Mouse (Mus musculus): ENCODE results near the gene Trpc7. TPM values are rescaled to one million over a fixed set of nuclear protein-coding genes. Genes with fewer than 3 reads are reported as not detected.

The Trpc7 gene
- polyA plus RNA-seq, 1 experiment from 2014 or later: 0.24 TPM

- H3K4me1 ChIP-seq: no peaks in the 10 kb centered on the region
- H3K27ac ChIP-seq: no peak overlapping the region
- no peaks in the 10 kb centered on the region for H3K27me3 ChIP-seq (replicated peaks)
- H3K4me3 ChIP-seq: no peak overlapping the region
- no peak overlapping the region for H3K4me2 ChIP-seq (replicated peaks)
- H3K9ac ChIP-seq: no peak overlapping the region
- H3K36me3 ChIP-seq: no peaks in the 10 kb centered on the region
- ATAC-seq (ENCODE audit: low FRiP score, low read depth): no peak
- 62% methylated on average over 6 of the region's 6 CpGs for WGBS
- no peaks in the 10 kb centered on the region for H3K9me3 ChIP-seq
Measured at GRCm38 (mm10) chr13:56862011-56862410, 33.8 kb downstream of the Trpc7 start.

GRCm38 (mm10) chr13:56854506-56854905, 41.3 kb downstream of the Trpc7 start:
- H3K27me3 ChIP-seq (replicated peaks): no peaks in the 10 kb centered on the region
- ATAC-seq (ENCODE audit: low FRiP score, low read depth): no peak
- H3K4me3 ChIP-seq: no peak overlapping the region
- H3K9ac ChIP-seq: no peak overlapping the region
- no peaks in the 10 kb centered on the region for H3K9me3 ChIP-seq
- no peak overlapping the region for H3K27ac ChIP-seq
- H3K36me3 ChIP-seq: no peaks in the 10 kb centered on the region
- H3K4me1 ChIP-seq: no peaks in the 10 kb centered on the region; the same call in 1 of the 2 replicates
- H3K4me2 ChIP-seq (replicated peaks): no peak overlapping the region
- 81% methylated on average over 8 of the region's 8 CpGs for WGBS

GRCm38 (mm10) chr13:56853436-56853835, 42.4 kb downstream of the Trpc7 start:
- Histone ChIP-seq H3K9me3 (no peaks in the 10 kb centered on the region), H3K27ac (no peak overlapping the region), H3K27me3 (replicated peaks) (no peaks in the 10 kb centered on the region), H3K4me3 (no peak overlapping the region), H3K4me1 (no peaks in the 10 kb centered on the region; the same call in 1 of the 2 replicates), H3K4me2 (replicated peaks) (no peak overlapping the region), H3K9ac (no peak overlapping the region), H3K36me3 (no peaks in the 10 kb centered on the region)
- WGBS: 46% methylated on average over 5 of the region's 5 CpGs
- no peak for ATAC-seq (ENCODE audit: low FRiP score, low read depth)

DNA sequence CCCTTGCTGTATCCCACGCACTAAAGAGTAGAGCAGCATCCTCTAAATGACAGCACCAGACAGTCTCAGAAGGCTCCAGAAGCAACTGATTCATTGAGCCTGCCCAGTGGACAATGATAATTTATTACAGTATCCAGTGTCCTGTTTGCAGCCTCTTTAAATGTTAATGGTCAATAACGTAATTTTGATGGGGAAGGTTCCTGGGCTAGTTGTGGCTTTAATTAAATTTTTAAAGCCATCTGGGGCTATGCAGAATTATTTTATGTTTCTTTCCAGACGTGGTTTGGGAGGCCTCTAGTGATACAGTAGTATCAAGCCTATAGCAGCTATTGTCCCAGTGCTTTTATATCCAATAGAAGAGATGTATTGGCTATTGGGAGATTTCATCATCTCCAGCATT, 49.9 kb downstream of the Trpc7 start:
- Histone ChIP-seq H3K4me2 (replicated peaks) (no peak overlapping the region), H3K9ac (no peak overlapping the region), H3K4me1 (no peaks in the 10 kb centered on the region), H3K9me3 (no peaks in the 10 kb centered on the region), H3K36me3 (no peaks in the 10 kb centered on the region), H3K4me3 (no peak overlapping the region), H3K27ac (no peak overlapping the region), H3K27me3 (replicated peaks) (no peaks in the 10 kb centered on the region)
- WGBS: 77% methylated on average over 3 of the region's 3 CpGs
- no peak for ATAC-seq (ENCODE audit: low FRiP score, low read depth)

DNA sequence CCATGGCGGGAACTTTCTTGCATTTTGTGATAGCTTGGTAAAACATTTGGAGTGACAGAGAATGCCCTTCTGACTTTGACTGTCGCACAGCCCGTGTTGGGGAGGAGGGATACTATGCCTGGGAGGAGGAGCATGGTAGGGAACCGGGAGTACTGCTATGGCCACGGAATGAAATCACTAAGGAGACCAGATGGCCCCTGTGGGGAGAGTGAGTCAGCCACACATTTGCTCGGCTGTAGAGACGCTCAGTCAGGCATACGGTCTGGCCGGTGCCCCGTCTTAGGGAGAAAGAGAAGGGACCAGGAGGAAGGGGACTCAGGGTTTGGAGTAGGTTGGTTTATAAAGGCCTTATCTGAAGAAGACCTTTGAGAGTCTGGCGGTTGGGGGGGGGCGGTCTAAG, 80.3 kb downstream of the Trpc7 start:
- H3K27ac ChIP-seq: no peak overlapping the region
- ATAC-seq (ENCODE audit: low FRiP score, low read depth): no peak
- H3K27me3 ChIP-seq (replicated peaks): no peaks in the 10 kb centered on the region
- no peaks in the 10 kb centered on the region for H3K9me3 ChIP-seq
- no peaks in the 10 kb centered on the region for H3K36me3 ChIP-seq
- H3K9ac ChIP-seq: no peak overlapping the region
- H3K4me2 ChIP-seq (replicated peaks): no peak overlapping the region
- no peak overlapping the region for H3K4me3 ChIP-seq
- H3K4me1 ChIP-seq: no peaks in the 10 kb centered on the region
- WGBS: 87% methylated on average over 12 of the region's 12 CpGs

DNA sequence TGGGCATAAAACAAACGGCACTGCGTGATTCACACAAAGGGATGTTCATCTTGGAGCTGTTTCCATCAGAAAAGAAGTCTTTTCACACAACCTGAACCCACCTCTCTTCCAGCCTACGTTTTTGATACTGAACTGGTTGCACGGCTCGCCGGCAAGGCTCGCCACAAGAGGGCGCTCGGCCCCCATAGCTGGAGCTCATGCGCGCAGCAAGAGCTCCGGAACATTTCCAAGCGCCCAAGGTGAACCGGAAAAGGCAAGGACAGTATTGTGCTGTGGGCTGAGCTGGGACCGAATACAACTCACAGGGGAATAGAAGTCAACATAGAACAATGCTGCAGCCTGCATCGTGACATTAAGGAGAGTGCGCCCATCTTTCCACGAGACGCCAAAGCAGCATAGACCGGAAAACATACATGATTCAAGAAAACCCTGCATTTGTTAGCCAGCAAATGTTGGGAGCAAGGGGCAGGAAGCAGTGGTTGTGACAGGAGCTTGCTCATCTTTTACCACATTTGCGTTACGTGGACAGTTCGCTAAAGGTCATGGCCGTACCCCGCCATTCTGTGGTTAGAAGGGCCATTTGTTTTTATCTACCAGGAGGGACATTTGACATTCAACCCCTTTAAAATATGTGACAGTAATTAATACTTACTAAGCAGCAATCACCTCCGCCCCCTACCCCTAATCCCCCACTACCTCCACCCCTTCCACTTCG, 88.9 kb downstream of the Trpc7 start:
- 10% methylated on average over 27 of the region's 27 CpGs for WGBS

GRCm38 (mm10) chr13:56805131-56805530, 90.7 kb downstream of the Trpc7 start:
- no peak overlapping the region for H3K9ac ChIP-seq

More for the DNA sequence above, 88.9 kb downstream of the Trpc7 start:
- Histone ChIP-seq H3K4me2 (replicated peaks) (peak overlapping the region; percentile 58), H3K9me3 (no peaks in the 10 kb centered on the region), H3K4me3 (peak overlapping the region; percentile 7; the same call in 1 of the 2 replicates), H3K36me3 (no peaks in the 10 kb centered on the region), H3K9ac (no peak overlapping the region), H3K27ac (no peak overlapping the region), H3K4me1 (no peaks in the 10 kb centered on the region), H3K27me3 (replicated peaks) (no peaks in the 10 kb centered on the region)
- ATAC-seq (ENCODE audit: low FRiP score, low read depth): peak; percentile 78

DNA sequence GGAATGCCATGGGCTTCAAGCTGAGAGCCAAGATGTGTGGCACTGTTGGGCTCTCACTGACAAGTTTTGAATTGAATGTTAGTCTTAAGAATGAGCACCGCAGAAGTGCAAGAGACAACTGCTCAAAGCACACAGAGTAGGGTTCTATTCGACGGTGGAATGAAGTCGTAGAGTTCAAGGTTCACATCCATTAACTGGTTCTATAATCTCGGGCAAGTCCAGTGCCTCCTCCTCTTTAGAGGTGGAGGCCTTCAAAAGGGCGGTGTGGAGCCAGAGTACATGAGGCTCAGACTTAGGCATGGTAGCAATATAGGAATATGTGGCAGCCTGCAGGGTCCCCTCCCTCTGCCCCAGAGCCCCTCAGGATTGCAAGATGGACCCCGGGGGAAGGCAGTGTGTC, 98.3 kb downstream of the Trpc7 start:
- H3K4me3 ChIP-seq: no peak overlapping the region
- H3K27ac ChIP-seq: no peak overlapping the region
- H3K9me3 ChIP-seq: no peaks in the 10 kb centered on the region
- H3K4me2 ChIP-seq (replicated peaks): no peak overlapping the region
- WGBS: 85% methylated on average over 7 of the region's 7 CpGs
- H3K9ac ChIP-seq: no peak overlapping the region
- no peak for ATAC-seq (ENCODE audit: low FRiP score, low read depth)
- H3K4me1 ChIP-seq: no peaks in the 10 kb centered on the region
- no peaks in the 10 kb centered on the region for H3K36me3 ChIP-seq
- H3K27me3 ChIP-seq (replicated peaks): no peaks in the 10 kb centered on the region

More at GRCm38 (mm10) chr13:56805131-56805530, 90.7 kb downstream of the Trpc7 start:
- H3K4me1 ChIP-seq: no peaks in the 10 kb centered on the region
- no peak overlapping the region for H3K27ac ChIP-seq
- H3K4me3 ChIP-seq: no peak overlapping the region
- H3K27me3 ChIP-seq (replicated peaks): no peaks in the 10 kb centered on the region
- H3K4me2 ChIP-seq (replicated peaks): no peak overlapping the region
- 86% methylated on average over 3 of the region's 3 CpGs for WGBS
- no peaks in the 10 kb centered on the region for H3K36me3 ChIP-seq
- H3K9me3 ChIP-seq: no peaks in the 10 kb centered on the region
- ATAC-seq (ENCODE audit: low FRiP score, low read depth): no peak

DNA sequence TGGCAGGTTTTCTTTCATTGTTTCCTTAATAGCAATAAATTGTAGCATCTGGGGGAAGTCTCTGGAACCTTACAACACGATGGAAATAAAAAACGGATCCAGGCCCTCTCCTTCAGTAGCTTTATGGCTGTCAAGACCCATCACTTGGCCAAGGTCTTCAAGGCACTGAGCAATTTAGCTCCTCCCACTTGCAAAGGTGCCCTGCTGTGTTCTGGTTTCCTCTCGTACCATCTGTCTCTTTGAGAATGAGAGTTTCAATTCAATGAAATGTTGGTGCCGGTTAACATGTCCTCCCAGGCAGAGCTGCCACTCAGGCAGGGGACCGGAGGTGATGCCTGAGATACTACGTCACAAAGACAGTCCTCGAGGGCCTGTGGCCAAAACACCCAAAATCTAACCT, 100.3 kb downstream of the Trpc7 start:
- no peak overlapping the region for H3K4me3 ChIP-seq
- no peaks in the 10 kb centered on the region for H3K9me3 ChIP-seq
- no peak overlapping the region for H3K27ac ChIP-seq
- no peaks in the 10 kb centered on the region for H3K36me3 ChIP-seq
- 67% methylated on average over 7 of the region's 7 CpGs for WGBS
- H3K4me2 ChIP-seq (replicated peaks): no peak overlapping the region
- no peak for ATAC-seq (ENCODE audit: low FRiP score, low read depth)
- H3K27me3 ChIP-seq (replicated peaks): no peaks in the 10 kb centered on the region
- H3K4me1 ChIP-seq: no peaks in the 10 kb centered on the region
- no peak overlapping the region for H3K9ac ChIP-seq

- H3K36me3 ChIP-seq: no peaks in the 10 kb centered on the region
- no peaks in the 10 kb centered on the region for H3K9me3 ChIP-seq
- no peaks in the 10 kb centered on the region for H3K4me1 ChIP-seq
- no peak overlapping the region for H3K27ac ChIP-seq
- no peak for ATAC-seq (ENCODE audit: low FRiP score, low read depth)
- 52% methylated on average over 7 of the region's 7 CpGs for WGBS
- no peak overlapping the region for H3K9ac ChIP-seq
- H3K4me3 ChIP-seq: no peak overlapping the region
- no peaks in the 10 kb centered on the region for H3K27me3 ChIP-seq (replicated peaks)
- no peak overlapping the region for H3K4me2 ChIP-seq (replicated peaks)
Measured at GRCm38 (mm10) chr13:56794441-56794840, 101.4 kb downstream of the Trpc7 start.

DNA sequence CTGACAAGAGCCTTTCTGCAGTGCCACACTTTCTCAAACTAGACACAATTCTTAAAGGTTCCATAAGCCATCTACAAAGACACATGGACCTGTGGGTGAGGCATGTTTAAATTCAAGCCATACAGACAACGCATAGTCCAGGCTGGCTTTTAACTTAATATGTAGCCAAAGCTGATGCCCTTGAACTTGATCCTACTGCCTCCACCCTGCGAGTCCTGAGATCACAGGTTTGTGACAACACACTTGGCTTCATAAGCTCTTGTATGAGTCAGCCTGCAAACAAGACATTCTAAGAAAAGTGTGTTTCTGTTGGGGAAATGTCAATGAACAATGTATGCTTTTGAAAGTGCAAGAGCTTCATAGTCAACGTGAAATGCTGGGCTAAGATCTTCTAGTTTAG, 102.9 kb downstream of the Trpc7 start:
- H3K4me2 ChIP-seq (replicated peaks): no peak overlapping the region
- no peak for ATAC-seq (ENCODE audit: low FRiP score, low read depth)
- WGBS: 89% methylated on average over 3 of the region's 3 CpGs
- no peaks in the 10 kb centered on the region for H3K9me3 ChIP-seq
- no peak overlapping the region for H3K27ac ChIP-seq
- H3K27me3 ChIP-seq (replicated peaks): no peaks in the 10 kb centered on the region
- H3K36me3 ChIP-seq: no peaks in the 10 kb centered on the region
- no peaks in the 10 kb centered on the region for H3K4me1 ChIP-seq
- H3K9ac ChIP-seq: no peak overlapping the region
- H3K4me3 ChIP-seq: no peak overlapping the region

GRCm38 (mm10) chr13:56790683-56791082, 105.1 kb downstream of the Trpc7 start:
- H3K9me3 ChIP-seq: no peaks in the 10 kb centered on the region
- ATAC-seq (ENCODE audit: low FRiP score, low read depth): no peak
- H3K4me2 ChIP-seq (replicated peaks): no peak overlapping the region
- no peaks in the 10 kb centered on the region for H3K36me3 ChIP-seq
- no peaks in the 10 kb centered on the region for H3K27me3 ChIP-seq (replicated peaks)
- no peak overlapping the region for H3K4me3 ChIP-seq
- H3K4me1 ChIP-seq: no peaks in the 10 kb centered on the region
- WGBS: 94% methylated on average over 3 of the region's 3 CpGs
- H3K27ac ChIP-seq: no peak overlapping the region
- H3K9ac ChIP-seq: no peak overlapping the region

DNA sequence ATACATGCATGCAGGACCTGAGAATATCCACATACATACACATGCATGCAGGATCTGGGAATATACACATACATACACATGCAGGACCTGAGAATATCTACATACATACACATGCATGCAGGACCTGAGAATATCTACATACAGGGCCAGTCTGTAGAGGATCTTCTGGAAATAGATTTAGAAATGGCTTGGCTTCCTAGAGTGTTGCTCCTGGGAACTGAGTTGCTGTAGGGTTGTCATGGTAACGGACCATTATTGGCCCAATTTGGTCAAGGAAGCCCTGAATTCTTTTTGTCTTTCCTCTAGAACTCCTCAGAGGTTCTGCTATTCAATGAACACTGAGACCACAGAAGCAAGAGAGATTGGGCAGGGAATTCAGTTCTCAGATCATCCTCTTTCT, 113.2 kb downstream of the Trpc7 start:
- Histone ChIP-seq H3K27me3 (replicated peaks) (no peaks in the 10 kb centered on the region), H3K4me1 (peaks cover 18% of the 10 kb centered on the region), H3K4me2 (replicated peaks) (no peak overlapping the region), H3K4me3 (no peak overlapping the region), H3K9ac (no peak overlapping the region), H3K36me3 (no peaks in the 10 kb centered on the region), H3K9me3 (no peaks in the 10 kb centered on the region), H3K27ac (no peak overlapping the region)
- 88% methylated on average over 1 of the region's 1 CpGs for WGBS
- no peak for ATAC-seq (ENCODE audit: low FRiP score, low read depth)

All from neural tube, embryonic 12.5 days (tissue).